Mouse (Mus musculus) right cerebral cortex, postnatal 36 days (tissue): ENCODE measurements around the gene Adra1d.

ENCODE experiments used
- DNase-seq, 2 experiments: peaks; one replicate each; pipeline ENCODE4 v3.0.0; 2022; ENCODE audit warnings: low spot score in 2 of 2, mixed read lengths in 1 of 2

The Adra1d gene

DNA sequence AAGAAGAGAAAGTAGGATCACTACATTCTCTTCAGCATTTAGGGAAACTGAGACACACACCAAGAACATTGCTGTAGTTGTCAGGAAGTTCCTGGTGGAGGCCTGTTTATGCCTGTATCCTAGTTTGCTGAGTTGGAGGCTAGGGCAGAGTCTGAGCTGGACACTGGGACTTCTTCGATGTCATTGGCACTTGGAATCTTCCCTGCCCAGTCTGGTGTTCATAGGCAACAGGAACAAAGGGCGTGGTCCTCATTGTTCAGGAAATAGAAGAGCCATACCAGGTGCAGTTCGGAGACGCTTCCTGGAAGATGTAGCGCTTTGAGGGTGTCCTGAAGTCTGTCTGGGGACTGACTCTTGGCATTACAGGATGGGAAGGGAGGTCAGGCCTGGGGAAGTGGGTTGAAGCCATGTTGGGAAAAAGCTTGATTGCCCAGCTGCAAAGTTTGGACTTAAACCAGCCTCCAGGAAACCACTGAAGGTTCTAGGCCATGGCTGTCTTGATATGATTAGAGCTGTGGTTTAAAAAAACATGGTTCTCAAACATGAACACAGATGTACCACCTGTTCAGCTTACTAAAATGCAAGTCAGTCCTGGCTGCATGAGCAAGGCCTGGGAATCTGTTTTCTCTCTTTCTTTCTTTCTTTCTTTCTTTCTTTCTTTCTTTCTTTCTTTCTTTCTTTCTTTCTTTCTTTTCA, 65.8 kb downstream of the Adra1d start:
- no peak for DNase-seq
